Mouse (Mus musculus): ENCODE results near the gene B4galt5.

DNA sequence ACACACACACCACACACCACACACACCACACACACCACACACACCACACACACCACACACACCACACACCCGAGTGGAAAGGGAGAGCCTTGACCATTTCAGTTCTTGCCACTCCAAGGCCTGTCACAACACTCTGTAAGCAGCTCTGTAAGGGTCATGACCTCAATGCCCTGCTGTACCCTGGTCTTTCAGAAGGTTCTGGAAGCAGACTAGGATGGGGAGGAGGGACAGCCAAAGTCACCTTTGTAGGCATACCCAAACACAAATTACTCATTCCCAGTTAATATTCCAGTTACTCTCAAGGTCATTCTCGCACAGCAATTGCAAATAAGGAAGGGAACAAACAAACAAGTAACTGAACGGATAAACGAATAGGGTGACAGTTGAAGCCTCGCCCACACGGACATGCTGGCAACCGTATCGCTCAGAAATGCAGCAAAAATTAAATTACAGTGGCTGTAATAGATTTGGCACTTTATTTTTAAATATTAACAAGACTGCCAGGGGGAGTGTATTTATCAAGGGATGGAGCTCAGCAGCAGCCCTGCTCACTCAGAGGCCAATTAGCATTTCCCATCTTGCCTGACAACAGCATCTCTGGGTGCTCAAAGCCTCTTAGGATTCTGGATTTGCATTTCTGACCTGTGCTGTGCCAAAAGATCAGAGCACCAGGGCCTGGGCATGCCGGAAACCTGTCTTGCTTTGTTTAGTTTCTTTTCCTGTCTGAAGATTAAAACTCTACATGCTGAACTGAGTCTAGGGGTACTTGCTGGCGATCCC is 24.6 kb downstream of the B4galt5 start:
- no peak for TF ChIP-seq CTCF (conservative IDR thresholded peaks at IDR 0.05; ENCODE audit: low read length)
- TF ChIP-seq POU5F1 (IDR thresholded peaks at IDR 0.05; ENCODE audit: borderline replicate concordance, low read length): no peak

All from E14TG2a.4 (cell line).